Mouse (Mus musculus) megakaryocyte, embryonic 14.5 days (primary cell): ENCODE results near the gene Lgr5.

Experiments
- FLI1 ChIP-seq: IDR thresholded peaks from 2 replicates; pipeline ENCODE4 v1.6.1; 2012; ENCODE audit warnings: low read length, inconsistent platforms, mixed read lengths
- GATA1 ChIP-seq: IDR thresholded peaks from 3 replicates; pipeline ENCODE4 v1.6.1; 2012; ENCODE audit warnings: mixed read lengths, low read length, inconsistent platforms, borderline replicate concordance

DNA sequence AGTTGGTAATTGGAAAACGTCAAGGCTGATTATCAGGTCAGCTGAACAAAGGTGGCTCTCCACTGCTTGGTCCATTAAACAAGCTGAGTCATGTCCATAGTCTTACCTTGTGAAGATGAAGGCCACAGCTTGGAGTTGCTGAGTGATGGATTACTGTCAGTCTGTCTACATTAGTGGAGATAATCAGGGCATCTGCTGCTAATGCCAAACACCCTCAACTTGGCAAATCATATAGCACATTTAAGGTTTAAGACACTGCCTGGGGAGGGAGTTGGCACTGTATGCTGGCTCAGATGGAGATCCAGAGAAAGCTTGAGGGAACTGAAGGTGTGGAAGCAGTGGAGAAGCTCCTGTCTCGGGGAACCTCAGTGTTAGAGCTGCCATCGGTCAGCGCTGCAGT lies 150.3 kb downstream of the Lgr5 start:
- TF ChIP-seq GATA1: no peak
- no peak for TF ChIP-seq FLI1
